Mouse (Mus musculus): Measurements from ENCODE around the gene Gabpa.

The Gabpa gene

GRCm38 (mm10) chr16:84834745-84835440 lies at the start of gene Gabpa:
Gene Gabpa (plus strand): TSS chr16:84834925.
- peak; percentile 79 to 85 for DNase-seq (ENCODE audit: low spot score in 2 of 2)

GRCm38 (mm10) chr16:84784966-84785365 lies 49.8 kb upstream of the Gabpa start:
- DNase-seq (ENCODE audit: low spot score in 2 of 2) = no peak

- DNase-seq (ENCODE audit: low spot score in 2 of 2) = no peak
Measured at GRCm38 (mm10) chr16:84790595-84791165, 44.0 kb upstream of the Gabpa start.

DNA sequence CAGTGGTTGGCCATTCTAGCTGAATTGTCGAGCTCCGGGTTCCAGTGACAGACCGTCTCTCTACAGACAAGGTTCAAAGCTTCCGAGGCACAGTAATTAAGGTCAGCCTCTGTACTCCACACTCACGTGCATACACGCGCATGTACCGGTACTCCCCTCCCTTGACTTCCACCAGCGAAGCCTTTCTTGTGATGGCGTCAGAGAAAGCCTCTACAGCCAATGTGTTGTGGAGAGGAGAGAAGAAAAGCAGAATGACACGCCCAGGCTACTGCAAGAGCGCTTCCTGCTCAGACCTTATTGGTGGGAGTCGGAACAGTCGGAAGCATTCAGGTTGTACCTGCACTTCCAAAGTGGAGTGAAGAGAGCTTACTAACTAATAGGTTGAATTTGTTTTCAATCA lies 41.3 kb upstream of the Gabpa start:
- DNase-seq (ENCODE audit: low spot score in 2 of 2) = no peak

DNA sequence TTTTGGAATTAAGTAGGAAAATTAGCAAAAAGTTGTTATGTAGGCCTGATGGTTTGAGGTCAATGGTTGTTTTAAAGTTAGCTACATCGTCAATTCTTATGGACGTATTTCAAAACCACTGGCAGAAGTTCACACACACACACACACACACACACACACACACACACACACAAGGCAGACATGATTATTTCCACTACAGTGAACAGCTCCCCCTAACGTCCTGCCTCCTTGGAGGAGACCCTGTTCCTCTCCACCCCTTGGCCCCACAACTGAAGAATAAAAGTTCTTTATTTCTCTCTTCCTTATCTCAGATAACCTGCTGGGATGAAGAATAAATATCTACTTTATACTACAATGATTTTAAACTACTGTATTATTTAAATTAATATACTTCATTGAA lies 39.4 kb upstream of the Gabpa start:
- no peak for DNase-seq (ENCODE audit: low spot score in 2 of 2)

- DNase-seq (ENCODE audit: low spot score in 2 of 2) = no peak
Measured at GRCm38 (mm10) chr16:84796678-84797077, 38.0 kb upstream of the Gabpa start.

DNA sequence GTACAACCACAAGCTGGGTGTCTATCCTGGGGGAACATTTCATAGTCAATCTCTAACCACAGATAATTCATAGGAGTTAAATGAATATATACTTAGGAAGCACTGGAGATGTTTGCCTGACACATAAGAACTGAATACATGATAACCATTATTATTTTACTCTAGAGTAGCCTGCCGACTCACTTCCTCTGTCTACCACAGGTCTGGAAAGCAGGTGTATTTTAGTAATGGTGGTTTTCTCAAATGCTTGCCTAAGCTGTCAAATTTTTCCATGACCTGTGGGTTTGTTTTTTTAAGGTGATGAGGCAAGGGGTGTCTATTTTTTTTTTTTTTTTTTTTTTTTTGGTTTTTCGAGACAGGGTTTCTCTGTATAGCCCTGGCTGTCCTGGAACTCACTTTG lies 34.7 kb upstream of the Gabpa start:
- DNase-seq (ENCODE audit: low spot score in 2 of 2) = no peak

GRCm38 (mm10) chr16:84802217-84802616 lies 32.5 kb upstream of the Gabpa start:
- no peak for DNase-seq (ENCODE audit: low spot score in 2 of 2)

GRCm38 (mm10) chr16:84804866-84805265 lies 29.9 kb upstream of the Gabpa start:
- no peak for DNase-seq (ENCODE audit: low spot score in 2 of 2)

- no peak for DNase-seq (ENCODE audit: low spot score in 2 of 2)
Measured at GRCm38 (mm10) chr16:84806175-84806574, 28.6 kb upstream of the Gabpa start.

DNA sequence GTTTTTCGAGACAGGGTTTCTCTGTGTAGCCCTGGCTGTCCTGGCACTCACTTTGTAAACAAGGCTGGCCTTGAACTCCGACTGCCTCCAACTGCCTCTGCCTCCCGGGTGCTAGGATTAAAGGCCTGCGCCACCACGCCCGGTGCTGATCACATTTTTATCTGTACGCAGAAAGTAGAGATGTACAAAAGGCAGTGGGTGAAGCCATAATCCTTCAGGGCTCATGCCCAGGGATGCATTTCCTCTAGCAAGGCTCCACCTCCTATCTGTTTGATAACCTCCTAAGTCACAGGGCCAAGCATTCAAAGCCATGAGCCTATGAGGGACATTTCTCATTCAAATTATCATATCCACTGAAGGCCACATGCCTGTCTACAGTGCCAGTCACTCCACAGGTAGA lies 26.9 kb upstream of the Gabpa start:
- DNase-seq (ENCODE audit: low spot score in 2 of 2) = no peak

GRCm38 (mm10) chr16:84810254-84810653 lies 24.5 kb upstream of the Gabpa start:
- no peak for DNase-seq (ENCODE audit: low spot score in 2 of 2)

DNA sequence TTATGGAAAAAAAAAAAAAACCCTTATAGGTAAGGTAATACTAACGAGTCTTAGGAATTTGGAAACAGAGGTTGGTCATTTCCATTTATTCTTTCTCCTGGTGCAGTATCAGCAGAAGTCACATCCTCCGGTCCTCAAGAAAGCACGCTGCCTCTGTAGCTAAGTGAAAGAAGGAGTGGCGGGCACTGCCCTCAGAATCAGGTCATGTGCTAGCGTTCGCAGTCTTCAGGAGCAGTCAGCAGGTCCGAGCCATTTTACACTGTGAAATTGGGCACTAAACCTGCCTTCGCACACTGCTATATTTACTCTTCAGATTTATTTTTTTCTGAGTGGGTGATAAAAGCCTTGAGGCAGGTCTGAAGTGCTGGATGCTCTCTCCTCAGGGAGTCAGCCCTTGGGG lies 20.9 kb upstream of the Gabpa start:
- no peak for DNase-seq (ENCODE audit: low spot score in 2 of 2)

DNA sequence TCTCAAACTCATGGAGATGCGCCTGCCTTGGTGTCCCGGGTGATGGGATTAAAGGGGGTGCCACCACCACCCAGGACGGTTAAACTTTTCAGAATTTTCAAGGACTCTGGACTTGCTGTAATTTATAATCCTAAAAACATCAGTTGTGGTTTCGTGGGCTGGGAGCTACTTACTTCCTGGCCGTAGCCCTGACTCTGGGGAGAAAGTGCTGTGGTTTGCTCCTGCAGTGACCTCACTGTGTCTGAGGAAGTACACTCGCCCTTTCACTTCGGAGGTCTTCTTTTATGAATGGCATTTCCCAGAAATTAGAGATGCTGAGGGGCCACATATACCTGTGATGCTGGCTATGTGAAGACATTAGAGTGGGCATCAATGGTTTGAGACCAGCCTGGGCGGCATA lies 20.2 kb upstream of the Gabpa start:
- no peak for DNase-seq (ENCODE audit: low spot score in 2 of 2)

DNA sequence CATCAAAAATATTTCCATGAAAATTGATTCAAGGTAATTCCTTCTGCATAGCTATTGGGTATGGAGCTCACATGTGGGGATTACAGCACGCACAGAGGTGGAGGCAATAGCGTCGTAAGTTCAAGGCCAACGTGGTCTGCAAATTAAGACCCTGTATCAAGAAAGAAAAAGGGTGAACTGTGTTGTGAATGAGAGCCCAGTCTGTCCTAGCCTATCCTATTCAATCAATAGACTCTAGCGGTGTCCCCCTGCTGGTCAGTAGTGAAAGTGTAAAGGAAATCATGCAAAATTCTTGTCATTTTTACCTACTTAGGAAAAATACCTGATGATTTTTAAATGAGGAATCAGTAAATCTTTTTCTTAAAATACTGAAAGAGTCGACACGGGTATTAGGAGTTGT lies 17.3 kb upstream of the Gabpa start:
- DNase-seq (ENCODE audit: low spot score in 2 of 2) = no peak

- no peak for DNase-seq (ENCODE audit: low spot score in 2 of 2)
Measured at GRCm38 (mm10) chr16:84825009-84825408, 9.7 kb upstream of the Gabpa start.

DNA sequence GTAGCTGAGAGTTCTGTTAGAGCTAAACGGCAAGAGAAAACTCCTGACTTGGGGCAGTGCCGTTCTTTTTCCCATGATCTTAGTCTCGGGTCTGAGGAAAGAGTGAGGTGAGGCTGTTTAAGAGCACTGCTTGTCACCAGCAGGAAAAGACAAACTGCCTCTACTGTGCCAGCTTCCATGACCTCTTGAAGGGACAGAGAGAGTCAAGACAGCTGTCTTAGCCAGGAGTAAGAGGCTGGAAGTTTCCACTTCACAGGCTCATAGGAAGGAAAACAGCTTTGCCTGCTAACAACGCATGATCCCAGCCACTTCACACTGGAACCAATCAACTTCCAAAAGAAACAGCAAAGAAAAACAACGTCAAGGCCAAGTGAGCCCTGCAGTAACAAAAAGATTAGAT lies 3.0 kb upstream of the Gabpa start:
- no peak for DNase-seq (ENCODE audit: low spot score in 2 of 2)

GRCm38 (mm10) chr16:84832736-84833135 lies 2.0 kb upstream of the Gabpa start:
- no peak for DNase-seq (ENCODE audit: low spot score in 2 of 2)

DNA sequence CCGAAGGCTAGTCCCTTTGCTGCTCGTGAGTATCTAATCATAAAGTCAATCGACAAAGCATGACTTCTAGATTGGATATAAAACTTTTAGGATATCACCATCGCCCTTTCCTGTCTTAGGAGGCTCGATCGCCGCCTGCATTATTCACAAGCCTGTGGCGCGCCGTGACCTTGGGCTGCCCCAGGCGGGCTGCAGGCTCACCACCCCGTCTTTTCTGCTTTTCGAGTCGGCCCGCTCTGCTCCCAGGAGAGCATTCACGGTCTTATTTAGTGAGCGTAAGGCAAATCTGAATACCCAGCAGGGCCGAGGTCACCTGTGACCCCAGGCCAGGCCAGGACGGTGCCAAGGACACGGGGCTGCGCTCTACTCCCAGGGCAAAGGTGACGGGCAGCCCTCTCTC lies 381 bp upstream of the Gabpa start:
- DNase-seq (ENCODE audit: low spot score in 2 of 2) = no peak

- DNase-seq (ENCODE audit: low spot score in 2 of 2) = peak; percentile 31 to 43
Measured at GRCm38 (mm10) chr16:84835441-84835822, 707 bp downstream of the Gabpa start, which contains the start of gene Atp5j. Gene Atp5j (minus strand): TSS chr16:84835625.

DNA sequence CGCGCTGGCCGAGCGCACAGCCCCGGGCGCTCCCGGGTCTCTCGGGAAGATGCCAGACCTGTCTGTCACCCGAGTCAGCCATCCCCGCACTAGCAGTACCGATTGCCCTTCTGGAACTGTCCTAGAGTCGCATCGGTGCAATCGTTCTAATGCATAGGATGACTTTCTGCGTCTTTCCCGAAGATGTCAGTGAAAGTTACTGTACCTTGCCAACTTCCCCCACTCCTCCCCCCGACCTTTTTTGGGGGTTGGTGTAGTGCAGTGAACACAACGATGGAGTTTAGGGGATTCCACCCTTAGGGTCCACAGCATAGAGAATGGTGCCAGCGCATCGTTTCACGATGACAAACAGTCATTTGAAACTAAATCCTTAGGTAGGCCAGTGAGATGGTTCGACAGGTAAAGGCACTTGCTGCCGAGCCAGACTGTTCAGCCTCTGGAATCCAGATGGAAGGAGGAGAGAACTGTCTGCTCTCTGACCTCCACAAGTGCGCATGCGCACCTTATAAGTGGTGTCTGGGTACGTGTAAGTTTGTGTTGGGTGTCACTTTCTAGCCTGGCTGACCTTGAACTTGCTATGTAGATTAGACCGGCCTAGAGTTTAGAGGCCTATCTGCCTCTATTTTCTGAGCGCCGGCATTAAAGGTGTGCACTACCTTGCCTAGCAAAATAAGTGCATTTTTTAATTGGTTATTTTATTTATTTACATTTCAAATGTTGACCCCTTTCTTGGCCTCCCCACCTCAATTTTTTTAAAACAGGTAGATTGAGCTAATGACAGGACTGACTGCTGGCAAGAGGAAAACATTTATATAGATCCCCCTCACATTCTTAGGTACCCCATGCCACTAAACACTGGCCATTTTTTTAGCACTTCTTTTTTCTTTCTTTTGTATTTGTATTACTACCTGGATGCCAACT lies 1.4 kb downstream of the Gabpa start:
- peak; percentile 11 to 13 for DNase-seq (ENCODE audit: low spot score in 2 of 2)

DNA sequence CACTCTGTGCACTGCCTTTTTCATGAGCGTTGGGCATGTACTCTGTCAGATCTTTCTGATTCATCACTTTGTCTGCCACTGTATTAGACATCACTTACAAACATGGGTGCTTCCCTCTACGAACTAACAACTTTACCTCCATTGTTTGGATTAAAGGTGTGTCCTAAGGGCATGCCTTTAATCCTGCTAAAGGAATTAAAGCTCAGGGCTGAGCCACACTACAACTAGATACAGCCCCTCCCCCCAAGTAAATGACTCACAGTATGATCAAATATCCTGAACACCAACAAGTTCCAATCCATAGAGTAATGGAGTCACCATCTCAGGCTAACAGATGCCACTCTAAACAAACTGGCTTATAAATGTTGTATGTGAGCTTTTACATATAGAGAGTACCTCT lies 3.9 kb downstream of the Gabpa start:
- no peak for DNase-seq (ENCODE audit: low spot score in 2 of 2)

DNA sequence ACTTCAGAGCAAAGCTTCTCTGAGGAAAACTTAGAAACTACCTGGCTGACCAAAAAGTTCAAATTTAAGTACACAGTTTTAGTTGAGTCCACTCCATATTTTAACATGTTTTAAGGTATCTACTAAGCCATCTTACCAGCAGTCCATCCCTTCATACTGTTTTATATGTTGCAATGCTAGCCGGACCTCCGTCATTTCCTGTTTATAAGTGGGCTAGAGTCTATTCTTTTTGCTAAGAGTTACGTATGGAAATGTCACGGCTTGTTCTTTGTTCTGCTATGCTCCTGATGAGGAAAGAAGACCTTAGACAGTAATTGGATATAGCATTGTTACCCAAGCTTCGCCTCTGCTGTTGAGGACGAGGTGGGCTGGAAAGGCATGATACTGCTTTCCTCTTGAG lies 18.8 kb downstream of the Gabpa start:
- no peak for DNase-seq (ENCODE audit: low spot score in 2 of 2)
